Mouse (Mus musculus): ENCODE measurements around the gene Apoe.

DNA sequence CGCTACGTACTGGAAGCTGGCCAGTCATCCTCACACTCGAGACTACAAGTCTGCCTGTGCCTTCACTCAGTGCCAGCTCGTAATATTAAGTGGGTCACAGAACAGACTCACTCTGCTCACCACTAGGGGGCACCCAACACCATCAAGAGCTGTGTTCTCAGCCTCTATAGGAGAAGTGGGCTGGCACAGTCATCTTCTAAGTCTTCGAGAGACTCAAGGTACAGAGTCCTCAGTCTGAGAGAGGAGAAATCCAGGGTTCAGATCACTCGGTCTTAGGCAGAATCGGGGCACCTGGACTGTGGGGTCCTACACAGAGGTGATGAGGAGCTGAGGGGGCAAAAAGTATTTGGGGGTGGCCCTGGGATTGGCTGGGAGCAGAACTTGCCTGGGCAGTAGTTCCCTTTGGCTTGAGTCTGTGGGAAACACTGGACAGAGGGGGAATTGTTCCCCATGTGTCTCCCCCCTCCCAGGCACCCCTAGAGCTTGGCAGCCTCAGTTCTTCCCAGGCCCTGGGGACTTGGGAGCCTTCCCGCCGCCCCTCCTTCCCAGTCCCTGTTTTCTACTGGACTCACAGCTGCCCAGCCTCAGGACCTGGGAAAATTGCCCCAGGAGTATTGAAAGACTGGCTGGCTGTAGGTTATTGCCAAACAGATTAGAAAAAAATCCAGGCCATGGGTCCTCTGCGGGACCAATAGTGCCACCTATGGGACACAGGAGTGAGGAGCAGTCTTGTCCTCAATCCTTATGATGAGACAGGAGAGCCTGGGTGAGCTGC lies 29.9 kb downstream of the Apoe start:
- peak; percentile 98 for TF ChIP-seq CTCF (IDR thresholded peaks at IDR 0.05; ENCODE audit: low read depth)
- no peak for TF ChIP-seq EP300 (IDR thresholded peaks at IDR 0.05; ENCODE audit: low read depth)
